ENCODE assay signal across 9 mouse cellular contexts in the genomic region with DNA sequence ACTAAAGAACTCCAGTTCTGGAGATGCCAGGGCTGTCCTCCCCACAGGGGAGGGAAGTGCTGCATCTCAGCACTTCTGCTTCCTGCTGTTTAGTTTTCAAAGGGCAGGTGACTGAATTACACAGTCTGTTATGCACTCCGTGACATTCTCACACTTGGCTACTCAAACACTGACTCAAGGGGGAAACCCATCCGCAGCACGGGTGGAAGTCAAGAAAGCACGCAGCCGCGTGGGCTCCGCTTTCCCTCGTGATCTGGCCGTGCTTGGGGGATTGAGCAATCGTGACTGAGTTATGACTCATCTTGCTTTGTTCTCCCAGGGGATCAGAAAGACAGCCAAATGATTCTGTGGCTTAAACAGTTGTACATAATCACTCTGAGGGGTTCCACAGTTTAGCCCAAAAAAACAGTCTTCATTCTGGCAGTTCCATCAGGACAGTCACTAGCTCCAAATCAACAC. TPM values are rescaled to one million over a fixed set of nuclear protein-coding genes. Genes with fewer than 3 reads are reported as not detected.
DNase-seq lines count a peak whose midpoint lies in the region; ATAC-seq and TF ChIP-seq lines count a peak whose summit lies in the region.
"Had no signal": no experiment of that assay in that cellular context is flagged by ENCODE, and none has a peak within 500 bp of the region (broad histone marks: within the 10 kb centered on the region; RNA-seq: fewer than 3 reads in every experiment).

No protein-coding gene starts in this region.

- no peak for TF ChIP-seq CTCF in brain, embryonic 14.5 days (IDR thresholded peaks at IDR 0.05; ENCODE audit: borderline replicate concordance, extremely low read depth, insufficient read depth, insufficient read length)
- TF ChIP-seq CTCF in heart, postnatal 0 days (IDR thresholded peaks at IDR 0.05; ENCODE audit: low read depth), result no peak

- H3K27me3 ChIP-seq in heart, postnatal 0 days (ENCODE audit: control insufficient read depth, insufficient read depth, low read length), result no peaks in the 10 kb centered on the region
- H3K27me3 ChIP-seq in hindbrain, embryonic 16.5 days (replicated peaks; ENCODE audit: control insufficient read depth, insufficient read depth, low read length), result no peaks in the 10 kb centered on the region
- H3K27me3 ChIP-seq: embryonic facial prominence, embryonic 13.5 days; lung, embryonic 15.5 days had no signal

- 49% methylated on average over 10 of the region's 10 CpGs for WGBS in heart, postnatal 0 days
- WGBS in hindbrain, embryonic 16.5 days, result 48% methylated on average over 10 of the region's 10 CpGs

- peak; percentile 36 for ATAC-seq in heart, postnatal 0 days (ENCODE audit: insufficient read depth, low read depth)
- peak; percentile 48; the same call in 1 of the 2 replicates for ATAC-seq in neutrophil, adult 5-6 weeks (ENCODE audit: extremely low read depth, insufficient number of reproducible peaks, low FRiP score, poor library complexity, severe bottlenecking)
- no peak for ATAC-seq in hindbrain, embryonic 16.5 days

- TF ChIP-seq EP300 in heart, postnatal 0 days (IDR thresholded peaks at IDR 0.05; ENCODE audit: low read depth), result no peak

- no peaks in the 10 kb centered on the region for H3K4me1 ChIP-seq in heart, postnatal 0 days (ENCODE audit: control insufficient read depth, insufficient read depth)
- no peaks in the 10 kb centered on the region for H3K4me1 ChIP-seq in hindbrain, embryonic 16.5 days (ENCODE audit: control insufficient read depth, insufficient read depth, low read depth, low read length)
- H3K4me1 ChIP-seq: lung, embryonic 15.5 days had no signal

- no peak overlapping the region for H3K4me2 ChIP-seq in heart, postnatal 0 days (ENCODE audit: low read depth, low read length)
- H3K4me2 ChIP-seq in hindbrain, embryonic 16.5 days (ENCODE audit: low read length), result no peak overlapping the region; the same call in 1 of the 2 replicates
- H3K4me2 ChIP-seq: embryonic facial prominence, embryonic 13.5 days; lung, embryonic 15.5 days had no signal

- peak; percentile 67 to 80 for DNase-seq in urinary bladder, adult 18-20 months (ENCODE audit: low spot score in 2 of 2)
- DNase-seq in urinary bladder, postnatal 10 days (ENCODE audit: low spot score), result no peak
- peak; percentile 21 for DNase-seq in brain, embryonic 14.5 days (ENCODE audit: low read depth)
- DNase-seq in heart, postnatal 0 days (ENCODE audit: low spot score), result peak; percentile 16
- peak; percentile 20 to 23 for DNase-seq in layer of hippocampus, postnatal 25 days (ENCODE audit: extremely low spot score in 1 of 2, low spot score in 1 of 2)

- H3K27ac ChIP-seq in heart, postnatal 0 days (ENCODE audit: low read depth), result 0 out of 2 replicates have a peak overlapping the region, but pooled peaks have one; percentile 20
- no peak overlapping the region for H3K27ac ChIP-seq in hindbrain, embryonic 16.5 days (ENCODE audit: low read depth, low read length)
- H3K27ac ChIP-seq: embryonic facial prominence, embryonic 13.5 days; lung, embryonic 15.5 days had no signal

- no peak overlapping the region for H3K4me3 ChIP-seq in heart, postnatal 0 days (ENCODE audit: low read depth, low read length)
- H3K4me3 ChIP-seq in hindbrain, embryonic 16.5 days (ENCODE audit: low read length), result no peak overlapping the region
- H3K4me3 ChIP-seq: embryonic facial prominence, embryonic 13.5 days; lung, embryonic 15.5 days had no signal

- H3K36me3 ChIP-seq in heart, postnatal 0 days (replicated peaks; ENCODE audit: control insufficient read depth, insufficient read depth, low read length), result no peaks in the 10 kb centered on the region
- no peaks in the 10 kb centered on the region for H3K36me3 ChIP-seq in hindbrain, embryonic 16.5 days (ENCODE audit: control insufficient read depth, insufficient read depth, low read length)
- H3K36me3 ChIP-seq: lung, embryonic 15.5 days had no signal

- H3K9me3 ChIP-seq in heart, postnatal 0 days (replicated peaks; ENCODE audit: control insufficient read depth, low read length), result no peaks in the 10 kb centered on the region
- no peaks in the 10 kb centered on the region for H3K9me3 ChIP-seq in hindbrain, embryonic 16.5 days (ENCODE audit: control insufficient read depth, low read length)
- H3K9me3 ChIP-seq: embryonic facial prominence, embryonic 13.5 days; lung, embryonic 15.5 days had no signal

- TF ChIP-seq POLR2A in brain, embryonic 14.5 days (IDR thresholded peaks at IDR 0.05; ENCODE audit: borderline replicate concordance, extremely low read depth, insufficient read depth, insufficient read length, poor library complexity, severe bottlenecking), result no peak

- H3K9ac ChIP-seq in heart, postnatal 0 days (replicated peaks; ENCODE audit: low read depth, low read length), result no peak overlapping the region
- H3K9ac ChIP-seq in hindbrain, embryonic 16.5 days (ENCODE audit: low read depth, low read length), result no peak overlapping the region
- H3K9ac ChIP-seq: embryonic facial prominence, embryonic 13.5 days; lung, embryonic 15.5 days had no signal

RNA-seq across cellular contexts. Expression of gene Ppp4r2, which starts 32.9 kb away (rescaled TPM):
- 40.4 and 47.7 TPM in 2 replicates for polyA plus RNA-seq in brain, embryonic 14.5 days (2012; rRNA removed)
- total RNA-seq in heart, postnatal 0 days (2014; rRNA removed; ENCODE audit: low replicate concordance), result 17.6 and 27.8 TPM in 2 replicates
- polyA plus RNA-seq in heart, postnatal 0 days (2015; fragmentation: Nextera tagmentation; extraction: Ambion mirVana), result 9.5 and 11.2 TPM in 2 replicates
- total RNA-seq in layer of hippocampus, postnatal 25 days (2021), result 10 to 100 TPM; 73.4 to 80.7 TPM
- 92.6 and 123 TPM in 2 replicates for total RNA-seq in neutrophil, adult 5-6 weeks (2017)
- 12.3 and 14.1 TPM in 2 replicates for polyA plus RNA-seq in hindbrain, embryonic 16.5 days (2015; fragmentation: Nextera tagmentation; extraction: Ambion mirVana)
